Mouse (Mus musculus): ENCODE data around the gene Arpc4. TPM values are rescaled to one million over a fixed set of nuclear protein-coding genes. Genes with fewer than 3 reads are reported as not detected.
"Not testable (repeated sequence)": the region's sequence is repeated elsewhere in the genome, so short reads cannot be mapped to it uniquely, and the experiment has no call there.

Gene Arpc4
- total RNA-seq (2014; rRNA removed) = 178 and 195 TPM in 2 replicates
- 475 and 479 TPM in 2 replicates for polyA plus RNA-seq (2015; fragmentation: Nextera tagmentation; extraction: Ambion mirVana)

GRCm38 (mm10) chr6:113377496-113378385, at the start of gene Arpc4, which contains the start of gene Tada3:
Arpc4 (plus strand) TSS chr6:113378115.
Tada3 (minus strand) TSS chr6:113377883.
- Histone ChIP-seq H3K9me3 (ENCODE audit: low read length) (no peaks in the 10 kb centered on the region), H3K27ac (peak within 1 kb of the TSS; percentile 95), H3K27me3 (ENCODE audit: insufficient read depth, low read length) (no peaks in the 10 kb centered on the region), H3K4me2 (ENCODE audit: low read depth, low read length) (peak within 1 kb of the TSS; percentile 66), H3K4me1 (ENCODE audit: insufficient read depth, low read length) (peaks cover 13% of the 10 kb centered on the region; the same call in 1 of the 2 replicates), H3K36me3 (ENCODE audit: insufficient read depth, low read length) (peaks cover 42% of the 10 kb centered on the region), H3K9ac (replicated peaks; ENCODE audit: low read length) (peak within 1 kb of the TSS; percentile 89), H3K4me3 (ENCODE audit: low read length) (peak within 1 kb of the TSS; percentile 82)
- peak; percentile 97 for ATAC-seq
- peak; percentile 12; the same call in 1 of the 2 replicates for TF ChIP-seq CTCF (IDR thresholded peaks at IDR 0.05; ENCODE audit: low read depth)
- WGBS = 1% methylated on average over 59 of the region's 61 CpGs
- DNase-seq (ENCODE audit: low spot score) = peak; percentile 97

DNA sequence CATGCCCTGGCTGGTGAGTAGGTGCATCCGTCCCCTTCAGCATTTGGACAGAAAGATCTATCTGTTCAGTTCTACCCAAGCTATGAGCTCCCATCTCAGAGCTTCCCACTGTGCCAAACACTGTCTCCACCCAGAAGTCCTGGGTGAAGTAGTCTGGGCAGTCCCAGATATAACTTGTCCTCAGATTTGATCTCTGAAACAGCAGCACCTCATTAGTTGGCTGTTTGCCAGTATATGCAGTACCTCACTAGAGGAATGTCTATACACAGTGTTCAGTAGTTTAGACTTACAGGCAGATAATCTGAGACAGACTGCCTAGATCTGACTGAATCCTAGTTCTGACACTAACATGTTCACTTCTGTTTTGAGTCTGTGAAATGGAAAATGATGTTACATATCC, 48.5 kb upstream of the Arpc4 start:
- Histone ChIP-seq H3K4me3 (ENCODE audit: low read length) (no peak overlapping the region), H3K9me3 (ENCODE audit: low read length) (no peaks in the 10 kb centered on the region), H3K27me3 (ENCODE audit: insufficient read depth, low read length) (no peaks in the 10 kb centered on the region), H3K27ac (no peak overlapping the region), H3K4me2 (ENCODE audit: low read depth, low read length) (no peak overlapping the region), H3K36me3 (ENCODE audit: insufficient read depth, low read length) (peaks cover 18% of the 10 kb centered on the region), H3K9ac (replicated peaks; ENCODE audit: low read length) (no peak overlapping the region), H3K4me1 (ENCODE audit: insufficient read depth, low read length) (peaks cover 4% of the 10 kb centered on the region; the same call in 1 of the 2 replicates)
- no peak for TF ChIP-seq CTCF (IDR thresholded peaks at IDR 0.05; ENCODE audit: low read depth)
- ATAC-seq (no peak), DNase-seq (ENCODE audit: low spot score) (no peak)
- 87% methylated on average over 1 of the region's 1 CpGs for WGBS

DNA sequence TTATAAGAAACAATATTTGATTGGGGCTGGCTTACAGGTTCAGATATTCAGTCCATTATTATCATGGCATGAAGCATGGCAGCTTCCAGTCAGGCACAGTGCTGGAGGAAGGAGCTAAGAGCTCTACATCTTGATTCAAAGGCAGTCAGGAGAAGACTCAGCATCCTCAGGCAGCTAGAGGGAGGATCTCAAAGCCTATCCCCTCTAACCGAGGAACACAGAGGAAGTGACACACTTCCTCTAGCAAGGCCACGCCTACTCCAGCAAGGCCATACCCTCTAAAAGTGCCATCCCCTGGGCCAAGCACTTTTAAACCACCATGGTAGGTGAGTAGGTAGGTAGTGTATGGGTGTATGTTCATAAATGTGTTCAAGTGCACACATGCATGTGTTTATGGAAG, 47.4 kb upstream of the Arpc4 start:
- no peaks in the 10 kb centered on the region for H3K27me3 ChIP-seq (ENCODE audit: insufficient read depth, low read length)
- DNase-seq (ENCODE audit: low spot score) = no peak

GRCm38 (mm10) chr6:113331721-113332120, 46.2 kb upstream of the Arpc4 start:
- no peak overlapping the region for H3K9ac ChIP-seq (replicated peaks; ENCODE audit: low read length)
- H3K9me3 ChIP-seq (ENCODE audit: low read length) = no peaks in the 10 kb centered on the region
- ATAC-seq = no peak
- WGBS = 93% methylated on average over 11 of the region's 11 CpGs
- no peak overlapping the region for H3K27ac ChIP-seq
- H3K36me3 ChIP-seq (ENCODE audit: insufficient read depth, low read length) = peaks cover 26% of the 10 kb centered on the region
- H3K4me3 ChIP-seq (ENCODE audit: low read length) = no peak overlapping the region
- no peaks in the 10 kb centered on the region for H3K27me3 ChIP-seq (ENCODE audit: insufficient read depth, low read length)
- no peak for DNase-seq (ENCODE audit: low spot score)
- H3K4me2 ChIP-seq (ENCODE audit: low read depth, low read length) = no peak overlapping the region
- no peak for TF ChIP-seq CTCF (IDR thresholded peaks at IDR 0.05; ENCODE audit: low read depth)
- no peaks in the 10 kb centered on the region for H3K4me1 ChIP-seq (ENCODE audit: insufficient read depth, low read length)

More for the DNA sequence above, 47.4 kb upstream of the Arpc4 start:
- 61% methylated on average over 2 of the region's 2 CpGs for WGBS
- no peak overlapping the region for H3K27ac ChIP-seq
- H3K4me3 ChIP-seq (ENCODE audit: low read length) = no peak overlapping the region
- peaks cover 17% of the 10 kb centered on the region for H3K36me3 ChIP-seq (ENCODE audit: insufficient read depth, low read length)
- ATAC-seq = no peak
- H3K9ac ChIP-seq (replicated peaks; ENCODE audit: low read length) = no peak overlapping the region
- no peak for TF ChIP-seq CTCF (IDR thresholded peaks at IDR 0.05; ENCODE audit: low read depth)
- no peaks in the 10 kb centered on the region for H3K9me3 ChIP-seq (ENCODE audit: low read length)
- H3K4me2 ChIP-seq (ENCODE audit: low read depth, low read length) = no peak overlapping the region
- H3K4me1 ChIP-seq (ENCODE audit: insufficient read depth, low read length) = peaks cover 4% of the 10 kb centered on the region; the same call in 1 of the 2 replicates

DNA sequence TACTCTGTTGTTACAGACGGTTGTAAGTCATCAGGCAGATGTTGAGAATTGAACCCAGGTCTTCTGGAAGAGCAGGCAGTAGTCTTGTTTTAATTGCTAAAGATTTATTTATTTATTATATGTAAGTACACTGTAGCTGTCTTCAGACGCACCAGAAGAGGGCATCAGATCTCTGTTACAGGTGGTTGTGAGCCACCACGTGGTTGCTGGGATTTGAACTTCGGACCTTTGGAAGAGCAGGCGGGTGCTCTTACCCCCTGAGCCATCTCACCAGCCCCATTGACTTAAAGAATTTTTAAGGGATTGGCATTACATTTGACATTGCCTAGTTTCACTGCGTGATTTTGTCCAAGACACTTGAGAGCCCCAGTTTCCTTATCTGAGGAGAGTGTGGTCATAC, 45.2 kb upstream of the Arpc4 start:
- Histone ChIP-seq H3K36me3 (ENCODE audit: insufficient read depth, low read length) (peaks cover 26% of the 10 kb centered on the region), H3K27ac (peak overlapping the region; percentile 64; the same call in 1 of the 2 replicates)
- H3K4me3 ChIP-seq (ENCODE audit: low read length); DNase-seq (ENCODE audit: low spot score); H3K4me2 ChIP-seq (ENCODE audit: low read depth, low read length); H3K27me3 ChIP-seq (ENCODE audit: insufficient read depth, low read length); ATAC-seq; H3K4me1 ChIP-seq (ENCODE audit: insufficient read depth, low read length); H3K9me3 ChIP-seq (ENCODE audit: low read length); H3K9ac ChIP-seq (replicated peaks; ENCODE audit: low read length): not testable (repeated sequence)
- WGBS = 73% methylated on average over 6 of the region's 6 CpGs
- peak; percentile 11; the same call in 1 of the 2 replicates for TF ChIP-seq CTCF (IDR thresholded peaks at IDR 0.05; ENCODE audit: low read depth)

DNA sequence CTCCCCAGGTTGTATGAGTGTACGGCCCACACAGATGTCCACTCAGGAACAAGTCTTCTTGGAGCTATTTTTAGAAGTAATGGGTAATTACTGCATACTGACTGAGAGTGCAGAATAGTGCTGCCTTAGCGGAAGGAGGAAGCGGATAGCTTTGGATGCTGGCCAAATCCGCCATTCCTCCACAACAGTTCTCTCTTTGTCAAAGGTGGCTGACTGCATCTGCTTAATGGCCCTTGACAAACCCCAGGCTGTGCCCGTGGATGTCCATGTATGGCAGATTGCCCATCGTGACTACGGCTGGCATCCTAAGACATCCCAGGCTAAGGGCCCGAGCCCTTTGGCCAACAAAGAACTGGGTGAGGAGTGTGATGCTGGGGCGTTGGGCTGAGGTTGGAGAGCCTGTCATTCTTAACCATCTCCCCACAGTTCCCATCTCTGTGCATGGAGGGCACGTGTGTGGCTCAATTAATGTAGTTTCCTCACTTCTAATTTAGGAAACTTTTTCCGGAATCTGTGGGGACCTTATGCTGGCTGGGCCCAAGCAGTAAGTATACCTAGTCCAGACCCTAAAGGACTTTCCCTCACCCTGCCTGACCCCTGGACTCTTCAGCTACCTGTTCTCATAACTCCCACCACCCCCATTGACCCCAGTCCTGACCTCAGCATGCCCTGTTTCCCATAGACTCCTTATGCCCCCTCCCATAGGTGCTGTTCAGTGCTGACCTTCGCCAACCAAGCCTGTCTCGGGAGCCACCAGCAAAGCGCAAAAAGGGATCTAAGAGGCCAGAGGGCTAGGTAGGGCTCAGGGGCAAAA, 44.6 kb upstream of the Arpc4 start:
- H3K9me3 ChIP-seq (ENCODE audit: low read length) = no peaks in the 10 kb centered on the region
- no peaks in the 10 kb centered on the region for H3K4me1 ChIP-seq (ENCODE audit: insufficient read depth, low read length)
- 55% methylated on average over 14 of the region's 14 CpGs for WGBS
- no peaks in the 10 kb centered on the region for H3K27me3 ChIP-seq (ENCODE audit: insufficient read depth, low read length)
- DNase-seq (ENCODE audit: low spot score) (peak; percentile 82), ATAC-seq (peak; percentile 78)
- no peak overlapping the region for H3K4me2 ChIP-seq (ENCODE audit: low read depth, low read length)
- H3K9ac ChIP-seq (replicated peaks; ENCODE audit: low read length) = no peak overlapping the region
- H3K36me3 ChIP-seq (ENCODE audit: insufficient read depth, low read length) = peaks cover 26% of the 10 kb centered on the region
- no peak for TF ChIP-seq CTCF (IDR thresholded peaks at IDR 0.05; ENCODE audit: low read depth)
- peak overlapping the region; percentile 64 for H3K27ac ChIP-seq
- no peak overlapping the region for H3K4me3 ChIP-seq (ENCODE audit: low read length)

Data from hindbrain, postnatal 0 days (tissue).